Mouse (Mus musculus) forebrain, postnatal 0 days (tissue): Measurements from ENCODE around the gene Abca12. TPM values are rescaled to one million over a fixed set of nuclear protein-coding genes. Genes with fewer than 3 reads are reported as not detected.

ENCODE experiments used
- ATAC-seq: fragments of 200-750 bp; cut with Nextera tagmentation; 2 replicates; pipeline ENCODE4 v1.8.0; 2017; ENCODE audit warnings: mild to moderate bottlenecking, moderate library complexity
- DNase-seq: peaks from one replicate; pipeline ENCODE4 v3.0.0-alpha.2; 2015
- H3K27ac ChIP-seq: fragments of 300-500 bp; sonication (generic); 2 replicates; pipeline ENCODE4 v1.5.1; 2014; ENCODE audit warnings: low read depth, mild to moderate bottlenecking, antibody characterized with exemption, low read length, moderate library complexity, mixed read lengths
- H3K27me3 ChIP-seq: fragments of 300-500 bp; sonication (generic); 2 replicates; pipeline ENCODE4 v1.6.1; 2014; ENCODE audit warnings: mild to moderate bottlenecking, low read length, mixed read lengths; ENCODE audit not compliant: insufficient read depth
- H3K36me3 ChIP-seq: fragments of 300-500 bp; sonication (generic); 2 replicates; pipeline ENCODE4 v1.6.1; 2014; ENCODE audit warnings: mild to moderate bottlenecking, moderate library complexity; ENCODE audit not compliant: insufficient read depth
- H3K4me1 ChIP-seq: fragments of 300-500 bp; sonication (generic); 2 replicates; pipeline ENCODE4 v1.6.1; 2014; ENCODE audit warnings: antibody characterized with exemption; ENCODE audit not compliant: insufficient read depth
- H3K4me2 ChIP-seq: fragments of 300-500 bp; sonication (generic); 2 replicates; pipeline ENCODE4 v1.6.1; 2014; ENCODE audit warnings: low read depth, mild to moderate bottlenecking, moderate library complexity
- H3K4me3 ChIP-seq: fragments of 300-500 bp; sonication (generic); 2 replicates; pipeline ENCODE4 v1.5.1; 2014; ENCODE audit warnings: low read depth, low read length, mixed read lengths
- H3K9ac ChIP-seq: fragments of 300-500 bp; sonication (generic); 2 replicates; pipeline ENCODE4 v1.6.1; 2014; ENCODE audit warnings: mild to moderate bottlenecking
- H3K9me3 ChIP-seq: fragments of 300-500 bp; sonication (generic); 2 replicates; pipeline ENCODE4 v1.6.1; 2016; ENCODE audit warnings: low read length
- CTCF ChIP-seq: sonication (generic); IDR thresholded peaks from 2 replicates; pipeline ENCODE4 v1.5.1; 2016; ENCODE audit warnings: antibody characterized with exemption, control low read depth, low read depth
- WGBS: fragments of 180-500 bp; shearing (Covaris S2); extraction: QIAGEN DNeasy Blood & Tissue Kit; methylation state at CpG from one replicate; pipeline ENCODE4 v1.1.7; 2014; 5-methylcytosine and 5-hydroxymethylcytosine counted together
- polyA plus RNA-seq: library from polyadenylated mRNA; unstranded; fragments of >200 nt; fragmentation: Nextera tagmentation; extraction: Ambion mirVana; gene quantifications from 2 replicates; pipeline ENCODE4 v1.2.1, GENCODE M21; 2015
- total RNA-seq: library from RNA; depleted of rRNA; stranded (reverse); fragments of >200 nt; gene quantifications from 2 replicates; pipeline ENCODE4 v1.2.3, GENCODE M21; 2014

Gene Abca12
- total and polyA plus RNA-seq, 2 experiments from 2014 or later: 0.02 to 0.14 TPM

DNA sequence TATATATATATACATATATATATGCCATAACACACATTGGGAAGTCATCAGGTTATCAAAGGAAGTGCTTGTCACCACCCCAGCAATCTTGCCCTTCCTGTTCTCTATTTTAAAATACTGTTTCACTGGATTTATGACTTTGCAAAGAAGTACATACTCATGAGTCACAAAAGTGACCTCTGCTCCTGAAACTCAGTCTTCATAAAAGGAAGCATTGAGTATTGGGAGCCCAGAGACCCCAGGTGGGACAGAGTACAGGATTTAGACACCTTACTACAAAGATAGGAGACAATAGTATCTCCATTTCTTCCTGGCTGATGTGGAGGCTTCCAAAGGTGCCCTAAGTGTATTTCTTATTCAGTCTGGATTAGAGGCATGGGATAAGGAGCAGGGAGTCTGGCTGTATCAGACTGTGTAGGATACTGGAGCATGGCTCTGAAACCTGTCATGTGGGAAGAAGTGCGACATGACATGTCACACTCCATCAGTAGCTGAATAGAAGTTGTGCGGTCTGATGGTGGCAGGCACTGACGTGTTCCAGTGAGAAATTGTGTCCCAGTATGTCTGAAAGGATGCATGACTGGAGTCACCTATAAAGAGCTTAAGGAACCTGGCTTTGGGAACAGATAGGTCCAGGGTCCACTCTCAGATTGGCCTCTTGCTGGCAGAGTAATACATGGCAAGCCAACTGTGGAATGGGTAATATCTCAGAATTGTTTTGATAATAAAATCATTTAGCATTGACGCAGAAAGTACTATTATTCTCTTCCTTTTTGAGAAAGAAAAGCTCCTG lies 76.0 kb downstream of the Abca12 start:
- Histone ChIP-seq H3K36me3 (no peaks in the 10 kb centered on the region), H3K4me1 (0 out of 2 replicates have a peak, but pooled peaks cover 3% of the 10 kb centered on the region), H3K4me3 (no peak overlapping the region), H3K9me3 (no peaks in the 10 kb centered on the region), H3K9ac (no peak overlapping the region), H3K27ac (no peak overlapping the region), H3K4me2 (no peak overlapping the region), H3K27me3 (no peaks in the 10 kb centered on the region)
- 90% methylated on average over 4 of the region's 4 CpGs for WGBS
- DNase-seq: no peak
- ATAC-seq: no peak
- no peak for TF ChIP-seq CTCF

GRCm38 (mm10) chr1:71330349-71330748 lies 84.4 kb downstream of the Abca12 start:
- no peaks in the 10 kb centered on the region for H3K4me1 ChIP-seq
- no peaks in the 10 kb centered on the region for H3K9me3 ChIP-seq
- WGBS: 87% methylated on average over 3 of the region's 3 CpGs
- no peak overlapping the region for H3K9ac ChIP-seq
- no peak overlapping the region for H3K27ac ChIP-seq
- H3K36me3 ChIP-seq: no peaks in the 10 kb centered on the region
- no peaks in the 10 kb centered on the region for H3K27me3 ChIP-seq
- DNase-seq (no peak), ATAC-seq (no peak)
- H3K4me2 ChIP-seq: no peak overlapping the region
- TF ChIP-seq CTCF: no peak
- no peak overlapping the region for H3K4me3 ChIP-seq

DNA sequence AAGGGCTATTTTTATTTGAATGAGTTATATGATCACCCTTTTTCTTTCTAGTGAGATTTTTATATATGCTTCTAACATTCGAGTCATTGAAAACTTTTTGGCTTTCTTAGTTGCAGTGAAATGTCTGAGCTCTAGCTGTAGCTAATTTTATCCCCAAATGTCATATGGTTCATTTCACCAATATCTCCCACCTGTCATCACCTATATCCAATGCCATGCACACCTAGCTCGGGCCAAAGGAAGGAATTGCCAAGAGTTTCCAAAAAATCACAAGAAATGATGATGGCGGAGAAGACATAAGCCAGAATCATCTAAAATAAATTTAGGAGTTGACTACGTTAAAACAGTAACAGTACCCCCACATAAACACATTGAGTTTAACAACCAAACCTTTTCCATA lies 102.5 kb downstream of the Abca12 start:
- no peaks in the 10 kb centered on the region for H3K36me3 ChIP-seq
- TF ChIP-seq CTCF: no peak
- H3K27ac ChIP-seq: no peak overlapping the region
- no peak for DNase-seq
- no peak overlapping the region for H3K4me2 ChIP-seq
- no peak overlapping the region for H3K4me3 ChIP-seq
- no peaks in the 10 kb centered on the region for H3K4me1 ChIP-seq
- H3K9ac ChIP-seq: no peak overlapping the region
- WGBS: 81% methylated on average over 4 of the region's 4 CpGs
- H3K27me3 ChIP-seq: no peaks in the 10 kb centered on the region
- no peaks in the 10 kb centered on the region for H3K9me3 ChIP-seq
- no peak for ATAC-seq

DNA sequence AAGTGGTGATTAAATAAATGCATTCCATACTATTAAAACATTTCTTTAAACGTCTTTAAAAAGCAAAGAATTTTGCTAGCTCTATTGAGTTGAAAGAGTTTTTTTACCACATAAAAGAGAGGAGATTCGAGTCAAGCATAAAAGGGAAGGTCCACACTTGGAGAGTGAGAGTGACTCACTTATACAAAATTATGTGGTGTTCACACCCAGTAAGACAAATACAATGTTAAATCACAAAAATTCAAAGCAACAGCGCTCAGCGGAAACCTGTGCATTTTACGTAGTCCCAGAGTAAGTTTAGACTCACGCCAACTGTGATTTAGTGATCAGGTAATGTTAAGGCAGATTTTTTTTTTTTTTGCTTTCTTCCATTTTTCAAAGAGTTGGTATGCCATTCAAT lies 104.1 kb downstream of the Abca12 start:
- no peak for DNase-seq
- Histone ChIP-seq H3K4me1 (0 out of 2 replicates have a peak, but pooled peaks cover 3% of the 10 kb centered on the region), H3K9me3 (no peaks in the 10 kb centered on the region), H3K36me3 (no peaks in the 10 kb centered on the region), H3K9ac (no peak overlapping the region), H3K4me2 (no peak overlapping the region), H3K4me3 (no peak overlapping the region), H3K27me3 (no peaks in the 10 kb centered on the region), H3K27ac (no peak overlapping the region)
- no peak for ATAC-seq
- 85% methylated on average over 6 of the region's 6 CpGs for WGBS
- TF ChIP-seq CTCF: no peak

GRCm38 (mm10) chr1:71307362-71307761 lies 107.3 kb downstream of the Abca12 start:
- WGBS: 56% methylated on average over 2 of the region's 2 CpGs
- Histone ChIP-seq H3K9me3 (no peaks in the 10 kb centered on the region), H3K9ac (no peak overlapping the region)

DNA sequence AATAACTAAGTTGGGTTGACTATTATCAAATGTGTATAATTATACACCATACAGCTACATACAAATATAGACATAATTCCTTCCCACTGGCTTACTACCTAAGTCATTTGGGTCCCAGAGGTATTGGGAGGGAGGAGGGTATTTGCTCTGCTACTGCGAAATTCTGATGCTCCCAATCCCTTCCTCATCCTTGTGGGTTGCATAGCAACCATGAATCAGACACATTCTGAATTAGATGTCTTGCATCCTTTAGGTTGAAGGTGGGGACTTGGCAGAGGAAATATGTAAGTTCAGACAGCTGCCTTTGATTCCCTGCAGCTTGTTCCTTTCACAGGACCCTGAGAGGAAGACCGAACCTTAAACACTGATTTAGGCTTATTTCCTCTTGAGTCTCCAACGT lies 108.5 kb downstream of the Abca12 start:
- H3K9me3 ChIP-seq: no peaks in the 10 kb centered on the region
- 38% methylated on average over 3 of the region's 3 CpGs for WGBS
- no peak overlapping the region for H3K4me2 ChIP-seq
- no peak for TF ChIP-seq CTCF
- no peak for DNase-seq
- H3K9ac ChIP-seq: no peak overlapping the region
- ATAC-seq: no peak
- H3K36me3 ChIP-seq: no peaks in the 10 kb centered on the region
- H3K4me1 ChIP-seq: 0 out of 2 replicates have a peak, but pooled peaks cover 3% of the 10 kb centered on the region
- 0 out of 2 replicates have a peak overlapping the region, but pooled peaks have one; percentile 9 for H3K27ac ChIP-seq
- H3K4me3 ChIP-seq: no peak overlapping the region
- H3K27me3 ChIP-seq: no peaks in the 10 kb centered on the region

More at GRCm38 (mm10) chr1:71307362-71307761, 107.3 kb downstream of the Abca12 start:
- no peak for TF ChIP-seq CTCF
- H3K36me3 ChIP-seq: no peaks in the 10 kb centered on the region
- ATAC-seq: no peak
- no peak overlapping the region for H3K27ac ChIP-seq
- DNase-seq: no peak
- H3K27me3 ChIP-seq: no peaks in the 10 kb centered on the region
- H3K4me3 ChIP-seq: no peak overlapping the region
- H3K4me1 ChIP-seq: 0 out of 2 replicates have a peak, but pooled peaks cover 3% of the 10 kb centered on the region
- no peak overlapping the region for H3K4me2 ChIP-seq

DNA sequence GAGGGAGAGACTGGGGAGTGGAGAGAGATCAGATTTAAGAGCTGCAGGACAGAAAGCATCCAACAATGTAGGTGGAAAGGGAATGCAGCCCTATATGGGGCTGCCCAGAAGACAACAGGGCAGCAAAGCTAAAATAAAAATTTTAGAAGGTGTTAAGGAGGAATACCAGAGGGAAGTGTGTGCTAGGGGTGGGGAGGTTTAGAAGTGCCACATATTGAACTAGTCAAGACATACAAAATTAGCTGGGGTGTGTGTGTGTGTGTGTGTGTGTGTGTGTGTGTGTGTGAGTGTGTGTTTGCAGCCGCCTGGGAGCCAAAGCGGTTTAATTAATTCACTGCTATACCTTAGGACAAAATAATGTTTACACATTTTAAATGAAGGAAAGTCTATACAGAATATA lies 110.1 kb downstream of the Abca12 start:
- Histone ChIP-seq H3K9ac (no peak overlapping the region), H3K9me3 (no peaks in the 10 kb centered on the region), H3K27ac (no peak overlapping the region), H3K4me3 (no peak overlapping the region), H3K36me3 (no peaks in the 10 kb centered on the region), H3K4me1 (0 out of 2 replicates have a peak, but pooled peaks cover 3% of the 10 kb centered on the region), H3K27me3 (no peaks in the 10 kb centered on the region), H3K4me2 (no peak overlapping the region)
- ATAC-seq (no peak), DNase-seq (no peak)
- 74% methylated on average over 2 of the region's 2 CpGs for WGBS
- TF ChIP-seq CTCF: no peak
